Mouse (Mus musculus) kidney, embryonic 16.5 days (tissue): Measurements from ENCODE around the gene Shd. TPM values are rescaled to one million over a fixed set of nuclear protein-coding genes. Genes with fewer than 3 reads are reported as not detected.

Source experiments
- ATAC-seq: fragments of 200-750 bp; cut with Nextera tagmentation; 2 replicates; pipeline ENCODE4 v1.8.0; 2017; ENCODE audit warnings: moderate TSS enrichment; ENCODE audit not compliant: low FRiP score, low TSS enrichment
- H3K27ac ChIP-seq: fragments of 300-500 bp; sonication (generic); 2 replicates; pipeline ENCODE4 v1.5.1; 2014; ENCODE audit warnings: low read length
- H3K27me3 ChIP-seq: fragments of 300-500 bp; sonication (generic); 2 replicates; pipeline ENCODE4 v1.6.1; 2014; ENCODE audit warnings: low read length, control low read depth, mixed read lengths; ENCODE audit not compliant: insufficient read depth
- H3K36me3 ChIP-seq: fragments of 300-500 bp; sonication (generic); 2 replicates; pipeline ENCODE4 v1.6.1; 2014; ENCODE audit warnings: low read length, control low read depth, mixed read lengths; ENCODE audit not compliant: insufficient read depth
- H3K4me1 ChIP-seq: fragments of 300-500 bp; sonication (generic); 2 replicates; pipeline ENCODE4 v1.6.1; 2014; ENCODE audit warnings: low read length, control low read depth, mixed read lengths; ENCODE audit not compliant: insufficient read depth
- H3K4me2 ChIP-seq: fragments of 300-500 bp; sonication (generic); replicated peaks from 2 replicates; pipeline ENCODE4 v1.6.1; 2014; ENCODE audit warnings: low read depth, low read length
- H3K4me3 ChIP-seq: fragments of 300-500 bp; sonication (generic); 2 replicates; pipeline ENCODE4 v1.5.1; 2014; ENCODE audit warnings: mild to moderate bottlenecking, low read length
- H3K9ac ChIP-seq: fragments of 300-500 bp; sonication (generic); replicated peaks from 2 replicates; pipeline ENCODE4 v1.6.1; 2014; ENCODE audit warnings: low read length
- H3K9me3 ChIP-seq: fragments of 300-500 bp; sonication (generic); 2 replicates; pipeline ENCODE4 v1.6.1; 2016; ENCODE audit warnings: low read length, control low read depth
- WGBS: fragments of 180-500 bp; shearing (Covaris S2); extraction: QIAGEN DNeasy Blood & Tissue Kit; methylation state at CpG from one replicate; pipeline ENCODE4 v1.1.7; 2014; 5-methylcytosine and 5-hydroxymethylcytosine counted together
- polyA plus RNA-seq: library from polyadenylated mRNA; unstranded; fragments of >200 nt; fragmentation: Nextera tagmentation; extraction: Ambion mirVana; gene quantifications from 2 replicates; pipeline ENCODE4 v1.2.1, GENCODE M21; 2015

The Shd gene
- polyA plus RNA-seq, 1 experiment from 2014 or later, result 41.6 TPM

GRCm38 (mm10) chr17:56021161-56021910 is 51.1 kb downstream of the Shd start:
- no peaks in the 10 kb centered on the region for H3K9me3 ChIP-seq

GRCm38 (mm10) chr17:56022131-56022988 is 52.1 kb downstream of the Shd start:
- 63% methylated on average over 2 of the region's 2 CpGs for WGBS
- no peaks in the 10 kb centered on the region for H3K27me3 ChIP-seq
- H3K4me2 ChIP-seq, result no peak overlapping the region
- ATAC-seq, result no peak
- H3K36me3 ChIP-seq, result peaks cover 31% of the 10 kb centered on the region
- H3K9ac ChIP-seq, result no peak overlapping the region
- no peak overlapping the region for H3K27ac ChIP-seq
- no peaks in the 10 kb centered on the region for H3K9me3 ChIP-seq
- H3K4me1 ChIP-seq, result peaks cover 32% of the 10 kb centered on the region; the same call in 1 of the 2 replicates
- no peak overlapping the region for H3K4me3 ChIP-seq

More at GRCm38 (mm10) chr17:56021161-56021910, 51.1 kb downstream of the Shd start:
- Histone ChIP-seq H3K4me1 (peaks cover 25% of the 10 kb centered on the region; the same call in 1 of the 2 replicates), H3K4me2 (no peak overlapping the region), H3K27me3 (no peaks in the 10 kb centered on the region), H3K9ac (no peak overlapping the region), H3K36me3 (peaks cover 41% of the 10 kb centered on the region), H3K4me3 (no peak overlapping the region), H3K27ac (no peak overlapping the region)
- ATAC-seq, result no peak
- WGBS, result 79% methylated on average over 4 of the region's 4 CpGs

- Histone ChIP-seq H3K36me3 (peaks cover 27% of the 10 kb centered on the region), H3K4me1 (peaks cover 32% of the 10 kb centered on the region; the same call in 1 of the 2 replicates), H3K27me3 (no peaks in the 10 kb centered on the region), H3K27ac (no peak overlapping the region), H3K4me3 (no peak overlapping the region), H3K9me3 (no peaks in the 10 kb centered on the region), H3K4me2 (no peak overlapping the region), H3K9ac (no peak overlapping the region)
- no peak for ATAC-seq
- 82% methylated on average over 4 of the region's 4 CpGs for WGBS
Observed at GRCm38 (mm10) chr17:56022989-56023290, 52.7 kb downstream of the Shd start.

- no peak overlapping the region for H3K27ac ChIP-seq
Observed at GRCm38 (mm10) chr17:56023386-56023785, 53.1 kb downstream of the Shd start.

GRCm38 (mm10) chr17:56024476-56024875 is 54.2 kb downstream of the Shd start:
- Histone ChIP-seq H3K9me3 (no peaks in the 10 kb centered on the region), H3K9ac (no peak overlapping the region), H3K27me3 (no peaks in the 10 kb centered on the region), H3K4me3 (no peak overlapping the region), H3K27ac (no peak overlapping the region), H3K4me2 (no peak overlapping the region), H3K36me3 (peaks cover 14% of the 10 kb centered on the region; the same call in 1 of the 2 replicates), H3K4me1 (peaks cover 32% of the 10 kb centered on the region; the same call in 1 of the 2 replicates)
- ATAC-seq, result no peak
- WGBS, result 58% methylated on average over 2 of the region's 2 CpGs

More at GRCm38 (mm10) chr17:56023386-56023785, 53.1 kb downstream of the Shd start:
- H3K36me3 ChIP-seq, result peaks cover 22% of the 10 kb centered on the region
- 74% methylated on average over 5 of the region's 5 CpGs for WGBS
- H3K4me1 ChIP-seq, result peaks cover 32% of the 10 kb centered on the region; the same call in 1 of the 2 replicates
- H3K9me3 ChIP-seq, result no peaks in the 10 kb centered on the region
- H3K4me3 ChIP-seq, result no peak overlapping the region
- no peak overlapping the region for H3K9ac ChIP-seq
- no peak for ATAC-seq
- no peak overlapping the region for H3K4me2 ChIP-seq
- no peaks in the 10 kb centered on the region for H3K27me3 ChIP-seq

GRCm38 (mm10) chr17:56024931-56025330 is 54.7 kb downstream of the Shd start:
- ATAC-seq, result no peak
- no peak overlapping the region for H3K4me2 ChIP-seq
- no peak overlapping the region for H3K27ac ChIP-seq
- no peaks in the 10 kb centered on the region for H3K27me3 ChIP-seq
- 70% methylated on average over 5 of the region's 5 CpGs for WGBS
- no peak overlapping the region for H3K4me3 ChIP-seq
- no peaks in the 10 kb centered on the region for H3K9me3 ChIP-seq
- H3K36me3 ChIP-seq, result peaks cover 10% of the 10 kb centered on the region; the same call in 1 of the 2 replicates
- peaks cover 32% of the 10 kb centered on the region; the same call in 1 of the 2 replicates for H3K4me1 ChIP-seq
- no peak overlapping the region for H3K9ac ChIP-seq

Other genes starting within 250 kb of the Shd start
- gene Adgre4, start 220.5 kb upstream of the Shd start, polyA plus RNA-seq, result 0.49 and 0.56 TPM in 2 replicates
- gene Zfp119a, start 91.5 kb upstream of the Shd start, polyA plus RNA-seq, result 8.9 and 10.9 TPM in 2 replicates
- gene Zfp959, start 78.4 kb upstream of the Shd start, polyA plus RNA-seq, result 17.6 and 19.1 TPM in 2 replicates
- gene Zfp119b, start 21.0 kb upstream of the Shd start, polyA plus RNA-seq, result 6.3 and 7.8 TPM in 2 replicates
- gene Ebi3, start 17.8 kb upstream of the Shd start, polyA plus RNA-seq, result 2.1 and 2.6 TPM in 2 replicates
- gene Yju2, start 11.4 kb upstream of the Shd start, polyA plus RNA-seq, result 29.8 and 34.7 TPM in 2 replicates
- gene Fsd1, start 16.0 kb downstream of the Shd start, polyA plus RNA-seq, result 21.6 TPM in 2 replicates
- gene Stap2, start 35.1 kb downstream of the Shd start, polyA plus RNA-seq, result 21.0 and 21.4 TPM in 2 replicates
- gene Mpnd, start 35.2 kb downstream of the Shd start, polyA plus RNA-seq, result 109 and 112 TPM in 2 replicates
- 189 and 190 TPM in 2 replicates for gene Sh3gl1, start 66.2 kb downstream of the Shd start, polyA plus RNA-seq
- gene Chaf1a, start 70.0 kb downstream of the Shd start, polyA plus RNA-seq, result 26.0 and 28.4 TPM in 2 replicates
- gene Ubxn6, start 104.6 kb downstream of the Shd start, polyA plus RNA-seq, result 46.2 and 47.2 TPM in 2 replicates
- gene Hdgfl2, start 109.2 kb downstream of the Shd start, polyA plus RNA-seq, result 129 and 141 TPM in 2 replicates
- 0.18 and 0.32 TPM in 2 replicates for gene Plin4, start 139.3 kb downstream of the Shd start, polyA plus RNA-seq
- gene Plin5, start 147.1 kb downstream of the Shd start, polyA plus RNA-seq, result 1.6 and 2.6 TPM in 2 replicates
- 0.62 and 0.69 TPM in 2 replicates for gene Lrg1, start 151.5 kb downstream of the Shd start, polyA plus RNA-seq
- 1.1 TPM in 2 replicates for gene Sema6b, start 169.9 kb downstream of the Shd start, polyA plus RNA-seq
- gene Tnfaip8l1, start 192.0 kb downstream of the Shd start, polyA plus RNA-seq, result 12.2 and 13.2 TPM in 2 replicates
- 102 and 109 TPM in 2 replicates for gene Mydgf, start 213.5 kb downstream of the Shd start, polyA plus RNA-seq
- gene Dpp9, start 248.4 kb downstream of the Shd start, polyA plus RNA-seq, result 45.0 and 46.2 TPM in 2 replicates